Mouse (Mus musculus): ENCODE measurements around the gene Mdfic.

GRCm38 (mm10) chr6:15728844-15729577, 8.6 kb downstream of the Mdfic start:
- TF ChIP-seq CTCF (IDR thresholded peaks at IDR 0.05; ENCODE audit: insufficient read depth, low read depth, low read length) (no peak), POLR2A (IDR thresholded peaks at IDR 0.05; ENCODE audit: insufficient read depth, low read depth, low read length) (no peak)

Data from olfactory bulb, adult 2 months (tissue).